Mouse (Mus musculus): ENCODE measurements around the gene Vmn1r39. TPM values are rescaled to one million over a fixed set of nuclear protein-coding genes. Genes with fewer than 3 reads are reported as not detected.
"Not testable (repeated sequence)": the region's sequence is repeated elsewhere in the genome, so short reads cannot be mapped to it uniquely, and the experiment has no call there.

Gene Vmn1r39
- not detected for polyA plus RNA-seq (2017; shearing (Covaris generic))

GRCm38 (mm10) chr6:66810509-66810908 is at the start of gene Vmn1r39:
Gene Vmn1r39 (minus strand): TSS chr6:66810609.
- no peak for ATAC-seq

GRCm38 (mm10) chr6:66859391-66859790 is 49.0 kb upstream of the Vmn1r39 start:
- no peak for ATAC-seq

GRCm38 (mm10) chr6:66858356-66858755 is 47.9 kb upstream of the Vmn1r39 start:
- no peak for ATAC-seq

- ATAC-seq: no peak
These were observed 45.8 kb upstream of the Vmn1r39 start for GRCm38 (mm10) chr6:66856236-66856635.

GRCm38 (mm10) chr6:66848936-66849335 is 38.5 kb upstream of the Vmn1r39 start:
- ATAC-seq: no peak

GRCm38 (mm10) chr6:66840631-66841030 is 30.2 kb upstream of the Vmn1r39 start:
- not testable (repeated sequence) for ATAC-seq

- no peak for ATAC-seq
These were observed 26.5 kb upstream of the Vmn1r39 start for GRCm38 (mm10) chr6:66836932-66837331.

GRCm38 (mm10) chr6:66806311-66806710 is 4.1 kb downstream of the Vmn1r39 start:
- ATAC-seq: no peak

- no peak for ATAC-seq
These were observed 4.7 kb downstream of the Vmn1r39 start for GRCm38 (mm10) chr6:66805713-66806112.

GRCm38 (mm10) chr6:66782527-66782926 is 27.9 kb downstream of the Vmn1r39 start, which contains the start of gene Vmn1r38:
Gene Vmn1r38 (minus strand): TSS chr6:66782627.
- ATAC-seq: not testable (repeated sequence)

Other genes with a start within 250 kb of the Vmn1r39 start
- not detected for gene Vmn1r33, start 192.3 kb downstream of the Vmn1r39 start, polyA plus RNA-seq (2017; shearing (Covaris generic))
- not detected for gene Vmn1r34, start 166.7 kb downstream of the Vmn1r39 start, polyA plus RNA-seq (2017; shearing (Covaris generic))
- not detected for gene Vmn1r35, start 124.7 kb downstream of the Vmn1r39 start, polyA plus RNA-seq (2017; shearing (Covaris generic))
- gene Vmn1r36, start 91.4 kb downstream of the Vmn1r39 start, polyA plus RNA-seq (2017; shearing (Covaris generic)): not detected
- not detected for gene Vmn1r37, start 81.2 kb downstream of the Vmn1r39 start, polyA plus RNA-seq (2017; shearing (Covaris generic))
- gene Vmn1r38, start 28.0 kb downstream of the Vmn1r39 start, polyA plus RNA-seq (2017; shearing (Covaris generic)): not detected
- 10 to 100 TPM; 21.3 to 21.7 TPM for gene Gng12, start 85.8 kb upstream of the Vmn1r39 start, polyA plus RNA-seq (2017; shearing (Covaris generic))
- gene Gadd45a, start 226.8 kb upstream of the Vmn1r39 start, polyA plus RNA-seq (2017; shearing (Covaris generic)): 1 to 10 TPM; 4.1 to 5.6 TPM

Measured in activated CD4-positive, CD25-positive, alpha-beta regulatory T cell, adult 4 months (primary cell).